Mouse (Mus musculus): ENCODE results near the gene Ppp1r12b.

- TF ChIP-seq POLR2A (IDR thresholded peaks at IDR 0.05; ENCODE audit: extremely low read depth, insufficient read depth, low read length), result no peak
- no peak for TF ChIP-seq CTCF (IDR thresholded peaks at IDR 0.05; ENCODE audit: low read depth, low read length)
These were observed 222.1 kb downstream of the Ppp1r12b start for GRCm38 (mm10) chr1:134733659-134734058.

All from liver, adult 2 months (tissue).